Mouse (Mus musculus) brain, embryonic 14.5 days (tissue): ENCODE data around the gene Usp2.

Source experiments
- CTCF ChIP-seq: fragments of 200-500 bp; IDR thresholded peaks from 2 replicates; pipeline ENCODE4 v1.5.1; 2012; ENCODE audit warnings: inconsistent platforms, mild to moderate bottlenecking, moderate library complexity, borderline replicate concordance; ENCODE audit not compliant: insufficient read depth, insufficient read length; ENCODE audit errors: extremely low read depth
- POLR2A ChIP-seq: fragments of 200-500 bp; IDR thresholded peaks from 2 replicates; pipeline ENCODE4 v1.6.1; 2012; ENCODE audit warnings: mild to moderate bottlenecking, inconsistent platforms, borderline replicate concordance; ENCODE audit not compliant: poor library complexity, insufficient read depth, insufficient read length, severe bottlenecking; ENCODE audit errors: extremely low read depth

GRCm38 (mm10) chr9:44105781-44106180, 39.0 kb downstream of the Usp2 start:
- TF ChIP-seq POLR2A, result no peak
- no peak for TF ChIP-seq CTCF
